Mouse (Mus musculus) limb, embryonic 15.5 days (tissue): ENCODE data around the gene 4933428G20Rik. TPM values are rescaled to one million over a fixed set of nuclear protein-coding genes. Genes with fewer than 3 reads are reported as not detected.

ENCODE experiments used
- ATAC-seq: fragments of 200-750 bp; cut with Nextera tagmentation; 2 replicates; pipeline ENCODE4 v1.8.0; 2017; ENCODE audit warnings: low read depth, moderate TSS enrichment; ENCODE audit not compliant: insufficient number of reproducible peaks, low FRiP score, low TSS enrichment
- H3K27ac ChIP-seq: fragments of 300-500 bp; sonication (generic); 2 replicates; pipeline ENCODE4 v1.5.1; 2015; ENCODE audit warnings: moderate library complexity, mild to moderate bottlenecking, inconsistent platforms
- H3K27me3 ChIP-seq: fragments of 300-500 bp; sonication (generic); 2 replicates; pipeline ENCODE4 v1.6.1; 2015; ENCODE audit warnings: inconsistent platforms
- H3K36me3 ChIP-seq: fragments of 300-500 bp; sonication (generic); 2 replicates; pipeline ENCODE4 v1.6.1; 2015; ENCODE audit warnings: inconsistent platforms
- H3K4me1 ChIP-seq: fragments of 300-500 bp; sonication (generic); 2 replicates; pipeline ENCODE4 v1.6.1; 2015; ENCODE audit warnings: inconsistent platforms
- H3K4me2 ChIP-seq: fragments of 300-500 bp; sonication (generic); 2 replicates; pipeline ENCODE4 v1.6.1; 2015; ENCODE audit warnings: mild to moderate bottlenecking, inconsistent platforms
- H3K4me3 ChIP-seq: fragments of 300-500 bp; sonication (generic); 2 replicates; pipeline ENCODE4 v1.5.1; 2015; ENCODE audit warnings: mild to moderate bottlenecking, inconsistent platforms
- H3K9ac ChIP-seq: fragments of 300-500 bp; sonication (generic); 2 replicates; pipeline ENCODE4 v1.6.1; 2015; ENCODE audit warnings: inconsistent platforms
- H3K9me3 ChIP-seq: fragments of 300-500 bp; sonication (generic); 2 replicates; pipeline ENCODE4 v1.6.1; 2016; ENCODE audit warnings: inconsistent platforms
- WGBS: fragments of 180-500 bp; shearing (Covaris S2); methylation state at CpG from one replicate; pipeline ENCODE4 v1.1.7; 2015; 5-methylcytosine and 5-hydroxymethylcytosine counted together
- polyA plus RNA-seq: library from polyadenylated mRNA; unstranded; fragments of >200 nt; fragmentation: Nextera tagmentation; extraction: Ambion mirVana; gene quantifications from 2 replicates; pipeline ENCODE4 v1.2.1, GENCODE M21; 2015

The 4933428G20Rik gene
- polyA plus RNA-seq, 1 experiment from 2014 or later, result 1.1 TPM

- H3K27ac ChIP-seq, result no peak overlapping the region
- WGBS, result 5% methylated on average over 46 of the region's 46 CpGs
- H3K4me1 ChIP-seq, result peaks cover 37% of the 10 kb centered on the region
- no peak overlapping the region for H3K9ac ChIP-seq
- no peaks in the 10 kb centered on the region for H3K36me3 ChIP-seq
- peak overlapping the region; percentile 44 for H3K4me3 ChIP-seq
- peak overlapping the region; percentile 89 for H3K4me2 ChIP-seq
- ATAC-seq, result 0 out of 2 replicates have a peak, but pooled peaks have one; percentile 37
- H3K9me3 ChIP-seq, result no peaks in the 10 kb centered on the region
- peaks cover 66% of the 10 kb centered on the region for H3K27me3 ChIP-seq
These were observed 31.5 kb upstream of the 4933428G20Rik start for GRCm38 (mm10) chr11:97531381-97532260.

DNA sequence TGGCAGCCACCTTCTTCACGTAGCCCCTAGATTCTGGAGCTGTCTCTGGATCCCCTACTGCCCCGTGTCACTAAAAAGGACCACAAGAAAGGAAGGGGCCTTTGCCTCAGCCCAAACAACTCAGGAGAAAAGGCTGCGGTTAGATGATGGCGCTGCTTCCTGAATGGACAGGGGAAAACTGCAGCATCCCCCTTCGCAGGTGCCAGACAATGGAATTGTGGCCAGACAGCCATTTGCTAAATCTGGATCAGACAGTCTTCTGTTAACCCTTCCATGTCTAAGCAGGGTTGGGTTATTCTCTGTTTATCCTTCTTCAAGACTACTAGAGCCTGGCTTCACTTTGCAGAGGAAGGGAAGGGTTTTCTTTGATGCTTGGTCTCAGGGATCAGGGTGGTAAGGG, 30.8 kb upstream of the 4933428G20Rik start:
- Histone ChIP-seq H3K9ac (no peak overlapping the region), H3K27me3 (peaks cover 60% of the 10 kb centered on the region), H3K4me2 (no peak overlapping the region), H3K4me3 (no peak overlapping the region), H3K27ac (no peak overlapping the region), H3K36me3 (no peaks in the 10 kb centered on the region), H3K9me3 (no peaks in the 10 kb centered on the region), H3K4me1 (peaks cover 33% of the 10 kb centered on the region)
- ATAC-seq, result no peak
- whole genome bisulfite sequencing, result 65% methylated on average over 5 of the region's 5 CpGs

DNA sequence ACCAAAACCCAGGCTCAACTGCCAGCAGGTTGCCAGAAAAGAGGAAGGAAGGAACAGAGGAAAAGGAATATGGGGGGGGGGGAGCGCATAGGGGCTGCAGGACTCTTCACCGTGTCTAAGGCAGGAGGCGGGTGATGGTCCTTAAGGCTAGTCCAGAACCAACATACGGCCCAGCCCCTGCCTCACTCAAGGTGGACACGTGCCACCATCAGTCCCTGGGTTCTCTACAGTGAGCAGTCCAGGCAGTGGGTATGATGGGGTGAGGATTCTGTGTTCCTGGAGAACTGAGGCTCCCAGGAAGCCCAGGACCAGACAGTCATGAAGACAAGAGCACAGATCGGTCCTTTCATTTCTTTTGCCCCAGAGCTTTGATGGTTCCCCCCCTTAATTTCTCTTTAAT, 29.9 kb upstream of the 4933428G20Rik start:
- peaks cover 30% of the 10 kb centered on the region for H3K4me1 ChIP-seq
- H3K9me3 ChIP-seq, result no peaks in the 10 kb centered on the region
- H3K27me3 ChIP-seq, result peaks cover 51% of the 10 kb centered on the region
- 92% methylated on average over 6 of the region's 6 CpGs for WGBS
- no peak overlapping the region for H3K9ac ChIP-seq
- ATAC-seq, result no peak
- H3K27ac ChIP-seq, result no peak overlapping the region
- H3K4me3 ChIP-seq, result no peak overlapping the region
- H3K36me3 ChIP-seq, result no peaks in the 10 kb centered on the region
- no peak overlapping the region for H3K4me2 ChIP-seq

DNA sequence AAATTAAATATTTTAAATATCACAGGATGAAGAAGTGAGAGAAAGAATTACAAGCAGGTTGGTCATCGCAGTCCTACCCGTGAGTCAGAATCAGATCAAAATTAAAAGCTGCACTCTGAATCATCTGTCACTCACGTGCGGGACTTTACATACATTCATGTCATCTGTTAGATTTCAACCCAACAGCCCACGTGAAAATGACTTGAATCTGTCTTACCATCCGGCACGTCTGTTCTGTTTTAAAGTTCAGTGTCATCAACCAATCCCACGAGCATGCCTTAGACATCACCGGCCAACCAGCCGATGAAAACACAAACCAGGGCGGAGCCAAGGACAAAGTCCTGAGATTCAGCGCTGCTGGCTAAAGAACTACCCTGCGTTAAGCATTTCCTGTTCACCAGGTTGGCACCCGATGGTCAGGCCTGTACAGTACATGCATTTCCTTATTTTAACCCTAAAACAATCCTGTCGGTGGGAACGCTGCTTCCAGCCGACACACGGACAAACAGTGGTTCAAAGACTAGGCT, 28.2 kb upstream of the 4933428G20Rik start:
- no peaks in the 10 kb centered on the region for H3K9me3 ChIP-seq
- ATAC-seq, result no peak
- H3K9ac ChIP-seq, result no peak overlapping the region
- no peak overlapping the region for H3K4me2 ChIP-seq
- no peak overlapping the region for H3K4me3 ChIP-seq
- H3K27ac ChIP-seq, result no peak overlapping the region
- WGBS, result 67% methylated on average over 18 of the region's 18 CpGs
- H3K36me3 ChIP-seq, result no peaks in the 10 kb centered on the region
- H3K27me3 ChIP-seq, result peaks cover 34% of the 10 kb centered on the region
- H3K4me1 ChIP-seq, result peaks cover 28% of the 10 kb centered on the region

GRCm38 (mm10) chr11:97525313-97525712, 25.2 kb upstream of the 4933428G20Rik start:
- no peaks in the 10 kb centered on the region for H3K9me3 ChIP-seq
- peaks cover 6% of the 10 kb centered on the region; the same call in 1 of the 2 replicates for H3K27me3 ChIP-seq
- no peak overlapping the region for H3K9ac ChIP-seq
- 89% methylated on average over 6 of the region's 6 CpGs for WGBS
- no peak overlapping the region for H3K4me3 ChIP-seq
- H3K27ac ChIP-seq, result no peak overlapping the region
- no peak for ATAC-seq
- peaks cover 9% of the 10 kb centered on the region for H3K4me1 ChIP-seq
- no peaks in the 10 kb centered on the region for H3K36me3 ChIP-seq
- H3K4me2 ChIP-seq, result no peak overlapping the region

GRCm38 (mm10) chr11:97524306-97524705, 24.2 kb upstream of the 4933428G20Rik start:
- Histone ChIP-seq H3K4me1 (peaks cover 9% of the 10 kb centered on the region), H3K27ac (no peak overlapping the region), H3K36me3 (no peaks in the 10 kb centered on the region), H3K4me3 (no peak overlapping the region), H3K9me3 (no peaks in the 10 kb centered on the region), H3K4me2 (no peak overlapping the region), H3K27me3 (0 out of 2 replicates have a peak, but pooled peaks cover 2% of the 10 kb centered on the region), H3K9ac (no peak overlapping the region)
- no peak for ATAC-seq
- 46% methylated on average over 9 of the region's 9 CpGs for WGBS

DNA sequence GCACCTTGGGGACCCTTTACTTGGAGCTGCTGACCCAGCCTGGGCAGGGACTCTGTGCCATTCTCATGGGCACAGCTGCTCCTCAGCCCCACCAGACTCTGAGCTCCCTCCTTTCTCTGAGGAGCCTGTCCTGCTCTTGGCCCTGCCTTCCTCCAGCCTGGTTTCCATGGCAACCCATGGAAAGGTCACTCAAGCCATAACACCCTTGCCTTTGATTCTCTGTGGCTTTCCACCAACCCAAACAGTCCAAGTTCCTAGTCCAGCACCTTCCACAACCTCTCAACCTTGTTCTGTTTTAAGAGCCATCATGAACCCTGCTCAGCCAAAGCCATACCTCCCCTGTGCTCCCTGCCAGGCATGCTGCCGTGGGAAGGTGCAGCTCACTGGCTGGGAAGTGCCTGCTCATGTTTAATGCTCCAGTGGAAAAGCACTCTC, 23.7 kb upstream of the 4933428G20Rik start:
- H3K36me3 ChIP-seq, result no peaks in the 10 kb centered on the region
- no peaks in the 10 kb centered on the region for H3K9me3 ChIP-seq
- 0 out of 2 replicates have a peak, but pooled peaks cover 2% of the 10 kb centered on the region for H3K27me3 ChIP-seq
- H3K9ac ChIP-seq, result no peak overlapping the region
- H3K4me3 ChIP-seq, result no peak overlapping the region
- H3K27ac ChIP-seq, result no peak overlapping the region
- 23% methylated on average over 1 of the region's 1 CpGs for WGBS
- no peak for ATAC-seq
- H3K4me1 ChIP-seq, result peaks cover 9% of the 10 kb centered on the region
- H3K4me2 ChIP-seq, result no peak overlapping the region

- Histone ChIP-seq H3K27ac (no peak overlapping the region), H3K9me3 (no peaks in the 10 kb centered on the region), H3K4me3 (no peak overlapping the region), H3K9ac (no peak overlapping the region), H3K36me3 (no peaks in the 10 kb centered on the region), H3K27me3 (0 out of 2 replicates have a peak, but pooled peaks cover 2% of the 10 kb centered on the region), H3K4me2 (no peak overlapping the region), H3K4me1 (peaks cover 9% of the 10 kb centered on the region)
- 87% methylated on average over 14 of the region's 14 CpGs for WGBS
- ATAC-seq, result no peak
These were observed 23.0 kb upstream of the 4933428G20Rik start for GRCm38 (mm10) chr11:97523107-97523506.

DNA sequence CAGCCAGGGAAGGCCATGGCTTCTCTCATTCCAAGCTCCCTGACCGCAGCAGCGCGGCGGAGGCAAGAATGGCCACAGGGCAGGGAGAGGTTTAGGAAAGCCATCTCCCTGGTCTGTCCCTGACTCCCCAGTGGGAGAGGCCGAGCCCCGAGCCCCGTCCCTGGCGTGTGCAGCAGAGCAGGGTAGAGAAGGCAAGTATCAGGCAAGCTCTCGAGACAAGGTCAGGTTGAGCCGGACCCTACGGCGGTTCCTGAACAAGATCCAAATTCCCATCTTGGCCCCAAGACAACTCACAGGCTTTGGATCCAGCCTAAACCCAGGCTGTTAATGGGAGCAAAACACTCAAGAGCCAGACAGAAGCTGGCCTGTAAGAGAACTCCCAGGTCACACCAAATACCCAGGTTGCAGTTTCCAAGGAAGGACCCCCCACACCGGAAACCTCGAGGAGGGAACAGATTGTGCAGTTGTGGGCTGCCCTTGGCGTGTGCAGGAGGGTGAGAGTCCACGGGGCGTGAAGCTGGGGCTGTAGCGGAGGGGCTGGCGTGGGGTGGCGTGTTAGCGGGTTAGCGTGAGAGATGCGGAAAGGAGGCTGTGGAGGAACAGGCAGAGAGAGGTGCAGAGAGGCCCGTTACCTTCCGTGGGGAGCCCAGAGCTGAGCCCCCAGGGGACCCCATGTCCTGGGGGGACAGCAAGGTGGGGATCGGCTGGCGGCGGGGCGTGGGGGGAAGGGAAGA, 21.8 kb upstream of the 4933428G20Rik start:
- Histone ChIP-seq H3K4me3 (no peak overlapping the region), H3K4me1 (peaks cover 9% of the 10 kb centered on the region), H3K4me2 (no peak overlapping the region), H3K9ac (no peak overlapping the region), H3K36me3 (no peaks in the 10 kb centered on the region), H3K27ac (no peak overlapping the region), H3K27me3 (0 out of 2 replicates have a peak, but pooled peaks cover 2% of the 10 kb centered on the region), H3K9me3 (no peaks in the 10 kb centered on the region)
- 81% methylated on average over 29 of the region's 29 CpGs for WGBS
- ATAC-seq, result no peak

- ATAC-seq, result no peak
These were observed 20.4 kb upstream of the 4933428G20Rik start for GRCm38 (mm10) chr11:97520541-97520940.

DNA sequence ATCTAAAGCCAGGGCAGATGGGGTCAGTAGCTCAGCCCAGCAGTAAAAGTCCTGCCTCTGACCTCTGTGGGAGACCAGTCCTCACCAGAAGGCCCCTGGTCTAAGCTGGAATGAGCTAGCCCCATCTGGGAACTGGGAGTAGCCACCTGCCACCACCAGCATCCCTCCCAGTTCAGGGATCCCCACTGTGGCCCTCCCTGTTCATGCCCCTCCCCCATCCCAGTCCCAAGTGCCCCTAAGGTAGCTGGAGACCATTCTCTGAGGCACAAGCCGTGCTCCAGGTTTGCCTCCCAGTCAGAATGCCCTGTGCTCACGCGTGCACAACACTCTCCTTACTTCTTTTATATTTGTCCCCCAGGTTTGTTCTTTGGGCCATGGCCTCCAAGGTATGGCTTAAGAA, 12.9 kb upstream of the 4933428G20Rik start:
- H3K27me3 ChIP-seq, result no peaks in the 10 kb centered on the region
- WGBS, result 71% methylated on average over 3 of the region's 3 CpGs
- H3K9ac ChIP-seq, result no peak overlapping the region
- no peak overlapping the region for H3K27ac ChIP-seq
- no peak overlapping the region for H3K4me3 ChIP-seq
- no peak overlapping the region for H3K4me2 ChIP-seq
- no peak for ATAC-seq
- H3K9me3 ChIP-seq, result no peaks in the 10 kb centered on the region
- peaks cover 14% of the 10 kb centered on the region for H3K4me1 ChIP-seq
- H3K36me3 ChIP-seq, result no peaks in the 10 kb centered on the region

More at GRCm38 (mm10) chr11:97520541-97520940, 20.4 kb upstream of the 4933428G20Rik start:
- Histone ChIP-seq H3K9me3 (no peaks in the 10 kb centered on the region), H3K27me3 (no peaks in the 10 kb centered on the region), H3K36me3 (no peaks in the 10 kb centered on the region), H3K27ac (no peak overlapping the region), H3K4me3 (no peak overlapping the region), H3K4me2 (no peak overlapping the region), H3K9ac (no peak overlapping the region), H3K4me1 (peaks cover 9% of the 10 kb centered on the region)
- WGBS, result 86% methylated on average over 7 of the region's 7 CpGs

DNA sequence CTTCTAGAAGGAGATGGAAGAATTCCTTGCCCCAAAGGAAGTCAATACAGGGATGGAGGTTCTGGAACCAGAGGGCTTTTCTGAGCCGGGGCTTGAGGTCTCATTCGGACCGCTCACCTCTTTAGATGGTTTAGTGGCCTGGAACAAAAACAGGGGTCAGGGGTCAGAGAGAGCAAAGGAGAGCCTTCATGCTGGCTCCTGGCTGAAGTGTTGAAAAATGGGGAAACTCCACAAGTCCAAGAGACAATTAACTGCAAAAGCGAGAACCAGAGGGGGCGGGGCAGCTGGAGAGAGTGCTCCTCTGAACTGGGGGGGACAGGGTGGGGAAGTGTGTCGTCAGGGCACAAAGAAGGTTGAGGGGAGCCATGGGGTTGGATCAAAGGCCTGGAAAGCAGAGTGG, 12.4 kb upstream of the 4933428G20Rik start:
- Histone ChIP-seq H3K9ac (no peak overlapping the region), H3K27me3 (no peaks in the 10 kb centered on the region), H3K36me3 (no peaks in the 10 kb centered on the region), H3K4me2 (no peak overlapping the region), H3K27ac (no peak overlapping the region), H3K4me1 (peaks cover 14% of the 10 kb centered on the region), H3K4me3 (no peak overlapping the region), H3K9me3 (no peaks in the 10 kb centered on the region)
- no peak for ATAC-seq
- WGBS, result 72% methylated on average over 6 of the region's 6 CpGs
